Mouse (Mus musculus) heart, postnatal 10 days (tissue): ENCODE results near the gene Med15. TPM values are rescaled to one million over a fixed set of nuclear protein-coding genes. Genes with fewer than 3 reads are reported as not detected.

Experiments
- DNase-seq, 2 experiments: peaks; one replicate each; pipeline ENCODE4 v3.0.0; 2021
- intact Hi-C: fragments of 180-260 bp; cut with DNase I; formaldehyde crosslinking; loops from one replicate; pipeline ENCODE4 v1.15.1; 2025
- total RNA-seq, 2 experiments: library from RNA; stranded (reverse); gene quantifications; 2 replicates each; pipeline ENCODE4 v1.2.3; 2021

Med15 gene
- total RNA-seq, 2 experiments from 2014 or later, result 34.7 to 39.1 TPM

DNA sequence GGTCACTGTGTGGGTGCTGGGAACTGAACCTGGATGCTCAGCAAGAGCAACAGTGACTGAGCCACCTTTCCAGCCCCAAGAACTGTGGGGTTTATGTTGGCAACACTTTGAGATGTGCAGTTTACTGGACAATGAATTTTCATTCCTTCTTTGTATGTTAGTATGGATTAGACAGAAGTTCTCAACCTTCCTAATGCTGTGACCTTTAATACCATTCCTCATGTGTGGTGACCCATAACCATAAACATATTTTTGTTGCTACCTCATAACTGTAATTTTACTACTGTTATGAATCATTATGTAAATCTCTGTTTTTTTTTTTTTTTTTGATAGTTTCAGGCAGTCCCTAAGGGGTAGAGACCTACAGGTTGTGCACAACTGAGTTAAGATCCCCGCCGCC, 955 bp upstream of the Med15 start:
- DNase-seq, result no peak
- intact Hi-C loops, result no loop called here

- no peak for DNase-seq
- intact Hi-C loops, result no loop called here
Measured at GRCm38 (mm10) chr16:17732431-17732830, 260 bp downstream of the Med15 start.

DNA sequence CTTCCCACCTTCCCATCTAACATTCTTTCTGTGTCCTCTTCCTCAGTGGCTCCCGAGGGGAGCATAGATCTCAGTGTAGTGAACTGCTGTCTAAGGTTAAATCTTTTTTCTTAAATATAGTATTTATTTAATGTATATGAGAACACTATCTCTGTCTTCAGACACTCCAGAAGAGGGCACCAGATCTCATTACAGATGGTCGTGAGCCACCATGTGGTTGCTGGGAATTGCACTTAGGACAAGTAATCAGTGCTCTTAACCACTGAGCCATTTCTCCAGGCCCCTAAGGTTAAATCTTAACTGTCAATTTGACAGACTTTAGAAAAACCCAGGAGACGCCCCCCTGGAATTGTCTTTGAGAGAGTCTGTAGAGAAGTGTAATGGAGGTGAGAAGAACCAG, 670 bp downstream of the Med15 start:
- no peak for DNase-seq
- intact Hi-C loops, result no loop called here

GRCm38 (mm10) chr16:17729974-17730373, 2.7 kb downstream of the Med15 start:
- intact Hi-C loops, result loop anchor here (10.0 kb wide), 1 partner anchor 85 kb away; the partner anchor contains the start of gene Ccdc74a

GRCm38 (mm10) chr16:17727179-17727861, 5.4 kb downstream of the Med15 start:
- intact Hi-C loops, result loop anchor here (2.0 to 10.0 kb wide), 2 partner anchors 83 to 171 kb away; partner anchors contain the start of gene Ccdc74a
- DNase-seq, result peak; percentile 54 to 65

More at GRCm38 (mm10) chr16:17729974-17730373, 2.7 kb downstream of the Med15 start:
- no peak for DNase-seq

DNA sequence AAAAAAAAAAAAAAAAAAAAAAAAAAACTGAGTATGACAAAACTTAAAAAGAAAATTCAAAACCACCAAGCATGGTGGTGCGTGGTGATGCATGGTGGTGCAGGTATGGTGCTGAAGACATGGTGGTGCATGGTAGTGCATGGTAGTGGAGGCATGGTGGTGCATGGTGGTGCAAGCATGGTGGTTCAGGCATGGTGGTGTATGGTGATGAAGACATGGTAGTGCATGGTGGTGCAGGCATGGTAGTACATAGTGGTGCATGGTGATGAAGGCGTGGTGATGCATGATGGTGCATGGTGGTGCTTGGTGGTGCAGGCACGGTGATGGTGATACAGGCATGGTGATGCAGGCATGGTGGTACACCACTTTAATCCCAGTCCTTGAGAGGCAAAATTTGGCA, 8.2 kb downstream of the Med15 start:
- DNase-seq, result no peak
- intact Hi-C loops, result loop anchor here (10.0 kb wide), 1 partner anchor 80 kb away; the partner anchor contains the start of gene Ccdc74a

DNA sequence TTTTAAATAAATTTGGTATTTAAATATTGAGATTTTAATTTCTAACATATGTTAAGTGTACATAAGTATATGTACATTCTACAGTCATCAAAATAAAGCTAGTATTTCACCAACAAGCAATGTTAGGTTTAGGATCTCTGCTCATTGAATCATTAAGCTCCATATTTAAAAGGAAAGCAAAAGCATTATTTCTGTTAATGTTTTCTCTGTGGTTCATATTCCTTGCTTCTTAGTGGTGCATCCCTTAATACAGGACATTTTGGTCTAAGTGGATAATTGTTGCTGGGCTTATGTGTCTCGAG, 9.4 kb downstream of the Med15 start:
- intact Hi-C loops, result loop anchor here (10.0 kb wide), 1 partner anchor 78 kb away; the partner anchor contains the start of gene Ccdc74a
- no peak for DNase-seq

- peak; percentile 93 to 94 for DNase-seq
- intact Hi-C loops, result loop anchor here (10.0 kb wide), 1 partner anchor 78 kb away; the partner anchor contains the start of gene Ccdc74a
Measured at GRCm38 (mm10) chr16:17722461-17723324, 10.0 kb downstream of the Med15 start.

DNA sequence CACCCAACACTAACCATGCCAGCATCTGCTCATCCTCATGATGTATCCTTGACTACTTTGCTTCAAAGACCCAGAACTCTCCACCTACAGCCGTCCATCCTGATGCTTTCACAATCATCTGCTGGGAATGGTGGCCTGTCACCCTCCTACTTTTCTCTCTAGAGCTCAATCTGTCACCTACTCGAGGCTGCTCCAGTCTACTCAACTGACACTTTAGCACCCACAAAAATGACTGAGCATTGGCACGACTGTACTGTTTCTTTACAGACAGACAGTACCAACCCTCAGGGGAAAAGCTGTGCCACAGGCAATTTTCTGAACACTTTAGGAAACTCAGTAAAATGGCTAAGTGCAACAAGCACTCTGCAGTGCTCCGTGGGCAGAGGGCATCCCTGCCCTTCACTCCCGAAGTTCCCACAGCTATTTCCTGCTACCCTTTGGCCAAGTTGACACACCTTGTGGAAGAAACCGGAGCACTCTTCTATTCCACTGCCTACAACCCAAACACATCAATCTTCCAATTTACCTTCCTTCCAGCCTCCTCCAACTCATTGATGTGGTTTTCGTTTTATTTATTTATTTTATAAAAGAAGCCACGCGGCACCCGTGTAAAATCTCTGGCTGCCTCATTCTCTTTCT, 10.8 kb downstream of the Med15 start:
- no peak for DNase-seq
- intact Hi-C loops, result loop anchor here (10.0 kb wide), 1 partner anchor 77 kb away; the partner anchor contains the start of gene Ccdc74a

DNA sequence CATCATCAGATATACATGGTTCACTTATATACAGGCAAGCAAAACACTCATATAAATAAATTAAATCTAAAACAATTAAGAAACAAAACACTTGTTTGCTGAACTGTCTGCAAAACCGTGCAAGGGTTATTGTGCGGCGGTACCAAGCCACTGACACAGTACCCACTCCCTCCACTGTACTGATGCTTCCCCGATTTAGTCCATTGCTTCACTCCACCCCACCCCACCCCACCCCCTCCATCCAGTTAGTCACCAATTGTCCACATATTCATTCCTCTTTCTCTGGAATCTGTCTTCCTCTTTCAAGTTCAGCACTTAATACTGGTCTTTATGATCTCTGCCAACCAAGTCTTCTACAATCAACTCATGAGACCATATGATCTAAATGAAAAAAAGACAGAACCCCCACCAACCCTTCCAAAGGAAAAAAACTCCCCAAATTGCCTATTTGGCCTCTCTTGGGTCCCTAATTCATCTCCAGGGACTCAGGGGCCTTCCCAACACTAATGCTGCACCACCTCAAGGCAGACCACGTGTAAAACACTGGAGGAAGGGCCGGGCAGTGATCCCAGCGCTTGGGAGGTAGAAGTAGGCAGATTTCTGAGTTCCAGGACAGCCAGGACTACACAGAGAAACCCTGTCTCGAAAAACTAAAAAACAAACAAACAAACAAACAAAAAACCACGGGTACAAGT, 11.4 kb downstream of the Med15 start:
- no peak for DNase-seq
- intact Hi-C loops, result loop anchor here (10.0 kb wide), 1 partner anchor 76 kb away; the partner anchor contains the start of gene Ccdc74a

GRCm38 (mm10) chr16:17717791-17718190, 14.9 kb downstream of the Med15 start:
- intact Hi-C loops, result no loop called here
- DNase-seq, result no peak

DNA sequence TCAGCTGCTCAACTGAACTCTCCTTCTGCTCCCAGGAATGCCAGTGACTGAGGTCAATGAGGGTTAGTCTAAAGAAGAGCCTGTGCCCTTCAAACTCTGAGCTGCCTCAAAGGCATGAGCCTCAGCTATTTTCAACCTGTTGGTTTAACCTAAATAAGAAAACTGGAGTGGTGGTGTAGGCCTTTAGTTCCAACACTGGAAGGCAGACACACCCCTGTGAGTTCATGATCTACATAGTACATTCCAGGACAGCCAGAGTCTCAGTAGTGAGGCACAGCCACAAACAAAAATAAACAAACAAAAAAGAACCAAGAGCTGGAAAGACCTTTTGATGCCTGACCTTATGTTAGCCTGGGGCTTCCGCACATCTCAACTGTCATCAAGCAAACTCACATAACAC, 25.1 kb downstream of the Med15 start:
- intact Hi-C loops, result no loop called here
- peak in 1 of 2 experiments; percentile 7 for DNase-seq

DNA sequence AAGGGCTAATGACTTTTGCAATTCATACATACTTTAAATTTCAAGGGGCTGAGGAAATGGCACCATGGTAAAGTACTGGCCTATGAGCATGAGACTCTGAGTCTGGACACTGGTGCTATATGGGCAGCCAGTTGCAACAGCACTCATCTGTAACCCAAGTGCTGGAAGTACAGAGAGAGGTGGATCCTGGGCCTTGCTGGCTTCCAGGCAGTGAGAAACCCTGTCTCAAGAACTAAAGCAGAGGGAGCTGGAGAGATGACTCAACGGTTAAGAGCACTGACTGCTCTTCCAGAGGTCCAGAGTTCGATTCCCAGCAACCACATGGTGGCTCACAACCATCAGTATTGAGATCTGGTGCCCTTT, 31.7 kb downstream of the Med15 start:
- DNase-seq, result no peak
- intact Hi-C loops, result no loop called here

- intact Hi-C loops, result no loop called here
- no peak for DNase-seq
Measured at GRCm38 (mm10) chr16:17700386-17701042, 32.2 kb downstream of the Med15 start.

DNA sequence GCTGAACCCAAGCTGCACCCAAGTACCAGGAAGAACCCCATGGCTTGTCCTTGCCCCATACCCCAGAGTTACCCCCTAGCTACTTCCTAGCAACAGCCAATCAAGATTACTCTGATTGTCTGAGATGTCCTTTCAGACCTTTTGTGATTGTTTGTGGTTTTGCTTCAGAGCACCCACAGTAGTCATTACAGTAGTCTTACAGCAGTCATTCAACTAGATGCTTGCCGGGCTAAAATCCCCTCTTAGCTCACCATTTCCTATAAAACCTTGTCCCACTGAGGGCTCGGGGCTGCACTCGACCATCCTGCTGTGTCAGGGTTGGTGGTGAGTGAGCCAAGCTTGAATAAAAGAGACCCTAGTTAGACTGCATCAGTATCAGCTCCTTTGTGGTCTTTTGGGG, 37.8 kb downstream of the Med15 start:
- intact Hi-C loops, result no loop called here
- DNase-seq, result no peak

GRCm38 (mm10) chr16:17669886-17670285, 62.8 kb downstream of the Med15 start:
- intact Hi-C loops, result no loop called here
- no peak for DNase-seq

- intact Hi-C loops, result no loop called here
- no peak for DNase-seq
Measured at GRCm38 (mm10) chr16:17665568-17665967, 67.1 kb downstream of the Med15 start.

DNA sequence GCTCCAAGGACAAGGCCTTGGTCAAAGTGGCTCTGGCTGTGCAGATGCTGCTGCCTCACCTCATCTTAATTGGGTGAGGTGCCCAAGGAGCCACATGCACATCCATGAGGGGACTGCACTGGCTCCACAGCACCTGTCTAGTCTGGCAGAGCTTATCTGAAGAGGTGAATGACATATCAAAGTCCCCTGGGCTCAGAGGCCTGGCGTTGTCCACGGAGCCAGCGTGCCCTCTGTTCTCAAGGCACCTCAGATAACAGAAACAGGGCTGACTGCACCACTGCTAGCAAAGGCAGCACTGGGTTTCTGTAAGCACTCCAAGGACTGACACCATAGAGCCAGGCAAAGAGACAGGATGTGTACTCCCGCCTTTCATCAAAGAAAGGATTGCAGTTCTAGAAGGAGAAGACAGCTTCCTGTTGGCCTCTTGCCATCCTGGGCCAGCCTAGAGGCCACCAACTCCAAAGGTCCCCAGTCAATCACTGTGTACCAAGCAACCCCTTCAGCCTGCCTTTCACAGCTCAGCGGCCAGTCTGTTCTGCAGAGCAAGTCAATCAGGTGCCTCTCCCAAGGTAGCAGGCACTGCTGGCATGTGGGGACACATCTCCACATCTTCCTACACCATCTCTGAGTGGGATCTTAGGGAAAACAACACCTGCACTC, 76.3 kb downstream of the Med15 start:
- intact Hi-C loops, result no loop called here
- DNase-seq, result no peak

GRCm38 (mm10) chr16:17654188-17654795, 78.4 kb downstream of the Med15 start:
- intact Hi-C loops, result no loop called here
- no peak for DNase-seq
